1 mouse cellular context compared by ENCODE assay signal in genomic region chr3:127820400-127820799, GRCm38 (mm10).
TF ChIP-seq lines count a peak whose summit lies in the region.

No protein-coding gene starts in this region.

TF ChIP-seq in myocyte, 11 proteins besides CTCF, POLR2A, EP300 and RAD21 (continued from another document):
- no peak for TF ChIP-seq POLR2AphosphoS2 (IDR thresholded peaks at IDR 0.05; ENCODE audit: insufficient read length, low read depth)
- TF ChIP-seq CEBPB (IDR thresholded peaks at IDR 0.05; ENCODE audit: insufficient read depth, poor library complexity, severe bottlenecking): no peak
- no peak for TF ChIP-seq REST (IDR thresholded peaks at IDR 0.05; ENCODE audit: insufficient read depth, insufficient read length)
- no peak for TF ChIP-seq MAX (IDR thresholded peaks at IDR 0.05; ENCODE audit: low read depth)
